Mouse (Mus musculus) midbrain, embryonic 10.5 days (tissue): Measurements from ENCODE around the gene Fam193b. TPM values are rescaled to one million over a fixed set of nuclear protein-coding genes. Genes with fewer than 3 reads are reported as not detected.

Source experiments
- DNase-seq: peaks from one replicate; pipeline ENCODE4 v3.0.0-alpha.2; 2017; ENCODE audit warnings: low spot score
- H3K27ac ChIP-seq: fragments of 300-500 bp; sonication (generic); replicated peaks from 2 replicates; pipeline ENCODE4 v1.5.1; 2016; ENCODE audit warnings: mild to moderate bottlenecking
- H3K27me3 ChIP-seq: fragments of 300-500 bp; sonication (generic); 2 replicates; pipeline ENCODE4 v1.6.1; 2016; ENCODE audit warnings: low read depth, mild to moderate bottlenecking; ENCODE audit not compliant: poor library complexity, severe bottlenecking
- H3K36me3 ChIP-seq: fragments of 300-500 bp; sonication (generic); 2 replicates; pipeline ENCODE4 v1.6.1; 2016; ENCODE audit warnings: mild to moderate bottlenecking, moderate library complexity
- H3K4me1 ChIP-seq: fragments of 300-500 bp; sonication (generic); 2 replicates; pipeline ENCODE4 v1.6.1; 2016
- H3K4me3 ChIP-seq: fragments of 300-500 bp; sonication (generic); 2 replicates; pipeline ENCODE4 v1.5.1; 2016; ENCODE audit warnings: mild to moderate bottlenecking, moderate library complexity
- H3K9me3 ChIP-seq: fragments of 300-500 bp; sonication (generic); replicated peaks from 2 replicates; pipeline ENCODE4 v1.6.1; 2016; ENCODE audit warnings: mild to moderate bottlenecking
- WGBS: fragments of 180-500 bp; shearing (Covaris S2); methylation state at CpG from one replicate; pipeline ENCODE4 v1.1.7; 2016; 5-methylcytosine and 5-hydroxymethylcytosine counted together
- microRNA-seq: library from miRNA; unstranded; fragments of <30 nt; microRNA quantifications from one replicate; pipeline ENCODE4, GENCODE M21; 2017
- polyA plus RNA-seq: library from polyadenylated mRNA; unstranded; fragments of >200 nt; fragmentation: Nextera tagmentation; extraction: Ambion mirVana; gene quantifications from 2 replicates; pipeline ENCODE4 v1.2.1, GENCODE M21; 2016

Gene Fam193b
- polyA plus RNA-seq, 1 experiment from 2014 or later, result 56.7 TPM

DNA sequence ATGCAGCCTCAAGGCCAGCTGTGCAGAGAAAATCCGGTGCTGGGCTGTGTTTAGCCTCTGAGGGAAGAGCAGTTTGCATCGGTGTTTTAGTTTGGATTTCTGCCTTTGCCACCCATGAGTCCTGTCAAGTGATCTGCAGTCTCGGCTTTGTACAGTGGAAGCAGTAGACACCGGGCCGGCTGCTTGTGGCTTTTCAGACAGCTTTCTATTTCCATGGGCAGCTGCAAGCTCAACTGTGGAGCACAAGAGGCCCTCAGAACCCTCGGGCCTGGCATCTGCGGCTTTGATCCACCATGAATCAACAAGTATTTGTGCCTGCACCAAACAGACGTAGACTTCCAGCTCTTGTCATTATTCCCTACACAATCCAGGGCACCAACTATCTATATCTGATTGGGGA is 68.5 kb downstream of the Fam193b start:
- 92% methylated on average over 8 of the region's 8 CpGs for WGBS
- peaks cover 7% of the 10 kb centered on the region; the same call in 1 of the 2 replicates for H3K4me1 ChIP-seq
- no peaks in the 10 kb centered on the region for H3K9me3 ChIP-seq
- H3K27ac ChIP-seq, result no peak overlapping the region
- no peak overlapping the region for H3K4me3 ChIP-seq
- H3K27me3 ChIP-seq, result no peaks in the 10 kb centered on the region
- no peak for DNase-seq
- H3K36me3 ChIP-seq, result peaks cover 82% of the 10 kb centered on the region

DNA sequence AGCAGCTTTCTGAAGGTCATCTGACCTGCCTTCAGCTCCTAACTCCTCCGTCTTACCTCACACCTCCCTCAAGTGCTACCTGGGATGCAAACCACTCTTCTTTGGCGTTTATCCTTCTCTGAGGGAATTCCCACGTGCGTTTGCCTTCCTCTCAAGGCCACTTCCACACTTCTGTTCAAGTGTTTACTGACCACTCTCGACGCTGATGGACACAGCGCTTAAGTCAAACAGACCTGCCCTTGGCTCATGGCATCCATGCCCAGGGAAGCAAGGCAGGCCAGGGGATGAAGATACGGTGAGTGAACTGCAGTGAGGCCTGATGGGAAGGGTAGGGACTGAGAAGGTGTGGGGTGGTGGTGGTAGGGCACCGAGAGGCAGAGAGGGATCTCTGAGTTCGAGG is 70.3 kb downstream of the Fam193b start:
- no peak overlapping the region for H3K27ac ChIP-seq
- DNase-seq, result no peak
- 86% methylated on average over 10 of the region's 10 CpGs for WGBS
- no peak overlapping the region for H3K4me3 ChIP-seq
- no peaks in the 10 kb centered on the region for H3K27me3 ChIP-seq
- H3K9me3 ChIP-seq, result no peaks in the 10 kb centered on the region
- peaks cover 18% of the 10 kb centered on the region for H3K4me1 ChIP-seq
- peaks cover 63% of the 10 kb centered on the region for H3K36me3 ChIP-seq

DNA sequence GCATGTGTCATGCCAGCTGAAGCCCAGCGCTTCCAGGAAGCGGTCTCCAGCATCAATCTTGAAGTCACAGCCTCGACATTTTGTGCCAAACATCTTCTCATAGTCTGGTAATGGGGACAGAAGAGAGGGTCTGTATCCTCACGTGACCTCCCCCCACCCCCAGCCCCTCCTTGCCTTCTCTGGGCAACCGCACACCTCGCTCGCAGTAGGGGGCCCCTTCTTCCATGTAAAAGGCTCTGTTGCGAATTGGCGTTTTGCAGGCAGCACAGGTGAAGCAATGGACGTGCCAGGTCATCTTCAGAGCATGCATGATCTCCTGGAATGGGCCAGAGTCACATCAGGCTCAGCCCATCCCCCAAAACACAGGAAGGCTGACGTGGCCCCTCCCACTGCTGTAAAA is 72.0 kb downstream of the Fam193b start:
- DNase-seq, result no peak
- H3K4me1 ChIP-seq, result peaks cover 34% of the 10 kb centered on the region
- H3K27me3 ChIP-seq, result peaks cover 3% of the 10 kb centered on the region; the same call in 1 of the 2 replicates
- H3K27ac ChIP-seq, result no peak overlapping the region
- no peaks in the 10 kb centered on the region for H3K9me3 ChIP-seq
- 55% methylated on average over 11 of the region's 11 CpGs for WGBS
- H3K36me3 ChIP-seq, result peaks cover 47% of the 10 kb centered on the region
- H3K4me3 ChIP-seq, result no peak overlapping the region

DNA sequence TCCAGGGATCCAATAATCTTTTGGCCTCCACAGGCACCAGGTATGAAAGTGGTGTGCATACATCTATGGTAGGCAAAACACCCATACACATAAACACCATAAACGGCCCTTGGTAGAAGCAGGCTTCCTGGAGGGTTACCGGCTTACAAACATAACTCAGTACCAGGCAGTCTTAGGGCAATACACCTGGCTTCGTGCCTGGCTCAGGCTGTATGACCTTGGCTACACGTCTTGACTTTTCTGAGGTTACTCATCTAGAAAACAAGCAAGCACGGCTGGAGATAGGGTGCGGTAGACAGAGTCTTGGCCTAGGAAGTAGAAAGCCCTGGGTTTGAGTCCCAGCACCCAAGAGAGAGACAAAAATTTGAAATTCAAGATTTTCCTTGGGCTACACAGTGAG is 74.3 kb downstream of the Fam193b start:
- peaks cover 3% of the 10 kb centered on the region; the same call in 1 of the 2 replicates for H3K27me3 ChIP-seq
- peaks cover 34% of the 10 kb centered on the region for H3K4me1 ChIP-seq
- H3K4me3 ChIP-seq, result no peak overlapping the region
- no peak for DNase-seq
- no peaks in the 10 kb centered on the region for H3K9me3 ChIP-seq
- WGBS, result 86% methylated on average over 6 of the region's 6 CpGs
- H3K36me3 ChIP-seq, result peaks cover 26% of the 10 kb centered on the region
- H3K27ac ChIP-seq, result no peak overlapping the region

DNA sequence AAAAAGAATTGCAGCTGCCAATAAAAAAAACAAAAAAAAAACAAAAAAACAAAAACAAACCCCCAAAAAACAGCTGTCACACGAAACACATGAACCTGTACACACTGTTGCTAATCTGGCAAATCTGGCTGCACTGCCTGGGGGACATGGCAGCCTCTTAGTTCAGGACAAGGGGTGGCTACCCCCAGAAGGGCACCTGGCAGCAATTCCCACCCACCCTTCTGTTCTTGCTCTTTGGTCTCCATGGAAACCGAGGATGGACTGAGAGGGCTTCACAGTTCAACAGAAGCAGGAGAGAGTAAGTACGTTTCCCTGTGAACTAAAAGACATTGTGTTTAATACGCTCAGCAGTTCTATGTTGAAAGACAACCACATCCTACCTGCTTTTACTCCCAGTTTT is 75.2 kb downstream of the Fam193b start:
- Histone ChIP-seq H3K36me3 (peaks cover 19% of the 10 kb centered on the region), H3K27me3 (peaks cover 3% of the 10 kb centered on the region; the same call in 1 of the 2 replicates), H3K9me3 (no peaks in the 10 kb centered on the region), H3K4me1 (peaks cover 34% of the 10 kb centered on the region), H3K27ac (peak overlapping the region; percentile 43; the same call in 1 of the 2 replicates), H3K4me3 (no peak overlapping the region)
- no peak for DNase-seq
- 26% methylated on average over 4 of the region's 4 CpGs for WGBS

DNA sequence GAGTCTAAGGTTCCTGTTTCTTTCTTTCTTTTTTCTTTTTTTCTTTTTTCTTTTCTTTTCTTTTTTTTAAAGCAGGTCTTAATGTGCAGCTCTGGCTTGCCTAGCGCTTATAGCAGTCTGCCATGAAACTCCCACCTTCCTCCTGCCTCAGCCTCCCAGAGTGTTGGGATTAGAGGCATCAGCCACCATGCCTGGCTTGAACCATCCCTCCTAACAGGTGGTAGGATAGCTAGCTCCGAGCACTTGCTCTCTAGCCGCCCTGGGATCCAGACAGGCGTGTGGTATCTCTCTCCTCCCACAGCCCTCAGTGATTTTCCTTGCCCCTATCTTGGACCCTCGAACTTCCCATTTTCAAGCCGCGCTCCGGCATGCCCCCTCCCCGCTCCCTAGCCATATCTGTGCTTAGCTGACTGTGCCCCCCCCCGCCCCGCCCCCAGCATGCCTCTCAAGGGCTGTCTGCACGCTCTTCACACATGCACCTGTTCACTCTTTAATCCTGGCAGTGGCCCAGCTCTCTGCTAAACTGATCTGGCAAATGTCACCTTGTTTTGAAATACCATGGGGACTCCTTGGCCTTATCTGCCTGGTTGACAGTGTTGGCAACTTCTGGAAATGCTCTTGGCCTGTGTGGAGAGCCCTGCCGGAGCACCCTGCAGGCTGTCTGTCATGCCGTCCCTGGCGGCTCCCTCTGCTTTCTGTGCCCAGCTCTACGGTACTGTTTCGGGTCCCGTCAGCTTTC is 75.9 kb downstream of the Fam193b start:
- Histone ChIP-seq H3K36me3 (peaks cover 14% of the 10 kb centered on the region), H3K27me3 (peaks cover 3% of the 10 kb centered on the region; the same call in 1 of the 2 replicates), H3K4me3 (no peak overlapping the region), H3K4me1 (peaks cover 34% of the 10 kb centered on the region), H3K27ac (peak overlapping the region; percentile 28; the same call in 1 of the 2 replicates), H3K9me3 (no peaks in the 10 kb centered on the region)
- WGBS, result 19% methylated on average over 18 of the region's 18 CpGs
- no peak for DNase-seq

DNA sequence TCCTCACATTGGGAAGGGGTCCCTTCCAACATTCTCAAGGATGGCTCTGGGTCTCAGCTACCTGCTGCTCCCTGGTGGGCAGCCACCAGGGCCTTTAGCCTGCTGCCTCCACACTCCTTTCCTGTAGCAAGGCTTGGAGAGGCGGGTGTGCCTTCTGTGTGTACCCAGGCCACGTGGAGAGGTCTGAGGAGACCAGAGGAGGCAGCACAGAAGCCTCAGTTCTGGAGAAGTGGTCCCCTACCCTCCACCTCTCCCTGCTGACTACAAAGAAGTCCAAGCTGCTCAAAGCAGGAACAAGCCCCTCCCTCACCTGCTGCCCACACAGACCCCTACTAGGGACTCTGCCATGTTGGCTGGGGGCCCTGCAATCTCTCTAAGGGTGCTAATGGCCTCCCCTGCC is 76.7 kb downstream of the Fam193b start:
- peaks cover 34% of the 10 kb centered on the region for H3K4me1 ChIP-seq
- no peak overlapping the region for H3K4me3 ChIP-seq
- 11% methylated on average over 2 of the region's 2 CpGs for WGBS
- peaks cover 3% of the 10 kb centered on the region; the same call in 1 of the 2 replicates for H3K27me3 ChIP-seq
- H3K36me3 ChIP-seq, result peaks cover 14% of the 10 kb centered on the region
- no peaks in the 10 kb centered on the region for H3K9me3 ChIP-seq
- H3K27ac ChIP-seq, result peak overlapping the region; percentile 58
- DNase-seq, result no peak

Small RNA genes within 50 kb of the gene (microRNA-seq; reads per million reads assigned to microRNA genes)
- gene Mir6945, result 1.8 reads per million

Other genes with a start within 250 kb of the Fam193b start
- 72.7 and 82.3 TPM in 2 replicates for gene Rab24, start 249.2 kb downstream of the Fam193b start, polyA plus RNA-seq
- gene Mxd3, start 241.3 kb downstream of the Fam193b start, polyA plus RNA-seq, result 24.2 and 28.1 TPM in 2 replicates
- 105 and 107 TPM in 2 replicates for gene Lman2, start 208.3 kb downstream of the Fam193b start, polyA plus RNA-seq
- gene Rgs14, start 201.4 kb downstream of the Fam193b start, polyA plus RNA-seq, result 0.41 and 0.52 TPM in 2 replicates
- gene Slc34a1, start 172.9 kb downstream of the Fam193b start, polyA plus RNA-seq, result not detected in 2 replicates
- gene Pfn3, start 155.9 kb downstream of the Fam193b start, polyA plus RNA-seq, result not detected in 2 replicates
- gene F12, start 144.3 kb downstream of the Fam193b start, polyA plus RNA-seq, result 0.14 TPM in 1 of 2 replicates, not detected in the other
- 41.8 and 51.4 TPM in 2 replicates for gene Grk6, start 126.0 kb downstream of the Fam193b start, polyA plus RNA-seq
- gene Prr7, start 106.9 kb downstream of the Fam193b start, polyA plus RNA-seq, result 0.69 and 0.87 TPM in 2 replicates
- gene Dbn1, start 83.0 kb downstream of the Fam193b start, polyA plus RNA-seq, result 381 and 466 TPM in 2 replicates
- 191 and 195 TPM in 2 replicates for gene Pdlim7, start 57.4 kb downstream of the Fam193b start, polyA plus RNA-seq
- gene Dok3, start 41.8 kb downstream of the Fam193b start, polyA plus RNA-seq, result 3.1 and 3.6 TPM in 2 replicates
- gene Ddx41, start 34.5 kb downstream of the Fam193b start, polyA plus RNA-seq, result 86.3 and 92.0 TPM in 2 replicates
- 114 and 126 TPM in 2 replicates for gene Tmed9, start 2.6 kb upstream of the Fam193b start, polyA plus RNA-seq
- 30.5 and 37.6 TPM in 2 replicates for gene B4galt7, start 28.8 kb upstream of the Fam193b start, polyA plus RNA-seq
- gene Caml, start 51.9 kb upstream of the Fam193b start, polyA plus RNA-seq, result 59.1 and 60.8 TPM in 2 replicates
- 37.3 and 41.4 TPM in 2 replicates for gene Ddx46, start 63.9 kb upstream of the Fam193b start, polyA plus RNA-seq
- 48.3 and 52.1 TPM in 2 replicates for gene B230219D22Rik, start 122.0 kb upstream of the Fam193b start, polyA plus RNA-seq
- gene Txndc15, start 143.5 kb upstream of the Fam193b start, polyA plus RNA-seq, result 77.6 and 84.3 TPM in 2 replicates
- gene Pcbd2, start 156.2 kb upstream of the Fam193b start, polyA plus RNA-seq, result 33.8 and 34.8 TPM in 2 replicates
- not detected in 2 replicates for gene Catsper3, start 213.4 kb upstream of the Fam193b start, polyA plus RNA-seq